Mouse (Mus musculus): ENCODE results near the gene Nup210.

DNA sequence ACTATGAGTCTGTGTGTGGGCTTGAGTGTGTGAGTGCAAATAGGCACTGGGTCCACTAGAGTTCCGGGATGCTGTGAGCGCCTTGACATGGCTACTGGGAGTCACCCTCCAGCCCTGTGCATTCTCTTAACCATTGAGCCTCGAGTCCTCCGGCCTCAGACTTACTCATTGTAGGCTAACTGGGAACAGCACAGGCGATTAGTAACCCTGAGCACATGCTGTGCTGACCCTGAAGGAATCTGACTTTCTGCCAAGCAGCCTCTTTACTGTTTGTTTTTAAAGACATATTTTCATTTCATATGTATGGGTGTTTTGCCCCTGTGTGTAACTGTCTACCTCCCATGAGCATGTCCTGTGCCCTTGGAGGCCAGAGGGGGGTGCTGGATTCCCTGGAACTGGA is 28.9 kb upstream of the Nup210 start:
- TF ChIP-seq POLR2A (IDR thresholded peaks at IDR 0.05; ENCODE audit: insufficient read depth, low read depth, low read length) (no peak), CTCF (IDR thresholded peaks at IDR 0.05; ENCODE audit: insufficient read depth, low read depth, low read length) (no peak)

Measured in olfactory bulb, adult 2 months (tissue).